ENCODE assay signal across 7 mouse cellular contexts in genomic region chr12:85287809-85288485, GRCm38 (mm10). TPM values are rescaled to one million over a fixed set of nuclear protein-coding genes. Genes with fewer than 3 reads are reported as not detected.
A peak's percentile ranks its signal among the peaks of the same experiment; 100 is the strongest.
DNase-seq lines count a peak whose midpoint lies in the region; ATAC-seq and TF ChIP-seq lines count a peak whose summit lies in the region.

TSS of gene Acyp1 (minus strand) at chr12:85288438.

- H3K27ac ChIP-seq in MEL (ENCODE audit: control insufficient read depth, low read depth, low read length), result no peak within 1 kb of the TSS
- H3K27ac ChIP-seq in hindbrain, embryonic 11.5 days (ENCODE audit: low read depth, low read length), result no peak within 1 kb of the TSS
- H3K27ac ChIP-seq in limb, embryonic 11.5 days (replicated peaks; ENCODE audit: low read depth, low read length), result peak within 1 kb of the TSS; percentile 26; the same call in 1 of the 2 replicates
- no peak within 1 kb of the TSS for H3K27ac ChIP-seq in midbrain, embryonic 12.5 days (replicated peaks)

- H3K9me3 ChIP-seq in MEL (replicated peaks; ENCODE audit: insufficient read depth, low read length), result no peaks in the 10 kb centered on the region
- no peaks in the 10 kb centered on the region for H3K9me3 ChIP-seq in hindbrain, embryonic 11.5 days (ENCODE audit: control insufficient read depth, low read length)
- no peaks in the 10 kb centered on the region for H3K9me3 ChIP-seq in limb, embryonic 11.5 days (ENCODE audit: control insufficient read depth, low read length)
- H3K9me3 ChIP-seq in midbrain, embryonic 12.5 days, result no peaks in the 10 kb centered on the region

- no peak within 1 kb of the TSS for H3K4me3 ChIP-seq in MEL (ENCODE audit: control insufficient read depth in 1 of 2, insufficient read depth in 1 of 2, low read depth in 2 of 2, low read length in 2 of 2)
- peak within 1 kb of the TSS; percentile 40 for H3K4me3 ChIP-seq in hindbrain, embryonic 11.5 days (ENCODE audit: low read depth, low read length)
- H3K4me3 ChIP-seq in limb, embryonic 11.5 days (ENCODE audit: low read depth, low read length), result peak within 1 kb of the TSS; percentile 46
- H3K4me3 ChIP-seq in midbrain, embryonic 12.5 days, result peak within 1 kb of the TSS; percentile 53

- H3K4me2 ChIP-seq in hindbrain, embryonic 11.5 days (replicated peaks; ENCODE audit: low read depth, low read length), result peak within 1 kb of the TSS; percentile 65
- H3K4me2 ChIP-seq in limb, embryonic 11.5 days (ENCODE audit: low read depth, severe bottlenecking), result peak within 1 kb of the TSS; percentile 60
- H3K4me2 ChIP-seq in midbrain, embryonic 12.5 days (replicated peaks), result peak within 1 kb of the TSS; percentile 88

- no peak within 1 kb of the TSS for H3K9ac ChIP-seq in MEL (ENCODE audit: control insufficient read depth, low read depth, low read length, poor library complexity, severe bottlenecking)
- peak within 1 kb of the TSS; percentile 37 for H3K9ac ChIP-seq in hindbrain, embryonic 11.5 days (ENCODE audit: low read depth, low read length)
- H3K9ac ChIP-seq in limb, embryonic 11.5 days (ENCODE audit: low read length), result peak within 1 kb of the TSS; percentile 60
- peak within 1 kb of the TSS; percentile 58 for H3K9ac ChIP-seq in midbrain, embryonic 12.5 days (replicated peaks)

- no peak for DNase-seq in MEL (ENCODE audit: low read depth, low spot score)
- peak; percentile 57 for DNase-seq in adrenal gland, postnatal 10 days
- DNase-seq in gastrocnemius, adult 18-20 months (ENCODE audit: low spot score), result peak; percentile 61
- DNase-seq in hindbrain, embryonic 11.5 days (ENCODE audit: low spot score), result peak; percentile 58
- peak; percentile 56 for DNase-seq in limb, embryonic 11.5 days (ENCODE audit: low spot score)
- no peak for DNase-seq in B cell, adult 2 months

- peaks cover 8 to 10% of the 10 kb centered on the region in 2 experiments for H3K4me1 ChIP-seq in MEL (ENCODE audit: control insufficient read depth in 1 of 2, insufficient read depth in 2 of 2, low read length in 2 of 2)
- H3K4me1 ChIP-seq in hindbrain, embryonic 11.5 days (replicated peaks; ENCODE audit: control insufficient read depth, insufficient read depth, low read length), result 0 out of 2 replicates have a peak, but pooled peaks cover 2% of the 10 kb centered on the region
- H3K4me1 ChIP-seq in limb, embryonic 11.5 days (ENCODE audit: control insufficient read depth, insufficient read depth, low read length), result peaks cover 7% of the 10 kb centered on the region
- H3K4me1 ChIP-seq in midbrain, embryonic 12.5 days, result peaks cover 9% of the 10 kb centered on the region; the same call in 1 of the 2 replicates

- no peak for TF ChIP-seq CTCF in MEL (IDR thresholded peaks at IDR 0.05 in 2 of 3, conservative IDR thresholded peaks at IDR 0.05 in 1 of 3; ENCODE audit: control insufficient read depth in 1 of 3, insufficient read depth in 1 of 3, low read depth in 2 of 3, low read length in 3 of 3, poor library complexity in 1 of 3, severe bottlenecking in 1 of 3)

- TF ChIP-seq POLR2A in MEL (IDR thresholded peaks at IDR 0.05; ENCODE audit: control insufficient read depth in 1 of 2, insufficient read depth in 1 of 2, low read depth in 1 of 2, low read length in 2 of 2, poor library complexity in 1 of 2), result no peak

- no peaks in the 10 kb centered on the region for H3K79me2 ChIP-seq in MEL (ENCODE audit: control insufficient read depth, insufficient read depth, low read length, poor library complexity)

- no peak for TF ChIP-seq RAD21 in MEL (IDR thresholded peaks at IDR 0.05; ENCODE audit: low read depth, low read length)

- peak; percentile 76 for ATAC-seq in hindbrain, embryonic 11.5 days (ENCODE audit: low FRiP score)
- ATAC-seq in limb, embryonic 11.5 days (ENCODE audit: insufficient number of reproducible peaks, low FRiP score, low TSS enrichment, low read depth), result 0 out of 2 replicates have a peak, but pooled peaks have one; percentile 18
- peak; percentile 60 for ATAC-seq in midbrain, embryonic 12.5 days (ENCODE audit: low FRiP score, low read depth)

- H3K27me3 ChIP-seq in MEL (ENCODE audit: control insufficient read depth in 1 of 2, insufficient read depth in 2 of 2, low read length in 2 of 2), result no peaks in the 10 kb centered on the region; a peak in 1 of 4 replicates
- H3K27me3 ChIP-seq in hindbrain, embryonic 11.5 days (ENCODE audit: control insufficient read depth, insufficient read depth, low read length), result no peaks in the 10 kb centered on the region
- H3K27me3 ChIP-seq in limb, embryonic 11.5 days (ENCODE audit: control insufficient read depth, insufficient read depth, low read length), result no peaks in the 10 kb centered on the region
- peaks cover 8% of the 10 kb centered on the region; the same call in 1 of the 2 replicates for H3K27me3 ChIP-seq in midbrain, embryonic 12.5 days

- peaks cover 0 to 9% of the 10 kb centered on the region in 2 experiments; a peak in 2 of 4 replicates for H3K36me3 ChIP-seq in MEL (ENCODE audit: control insufficient read depth in 1 of 2, insufficient read depth in 2 of 2, low read length in 2 of 2)
- no peaks in the 10 kb centered on the region for H3K36me3 ChIP-seq in hindbrain, embryonic 11.5 days (ENCODE audit: control insufficient read depth, insufficient read depth, low read length)
- no peaks in the 10 kb centered on the region for H3K36me3 ChIP-seq in limb, embryonic 11.5 days (ENCODE audit: control insufficient read depth, insufficient read depth, low read length)
- no peaks in the 10 kb centered on the region for H3K36me3 ChIP-seq in midbrain, embryonic 12.5 days

- no peak for TF ChIP-seq EP300 in MEL (IDR thresholded peaks at IDR 0.05; ENCODE audit: low read depth in 1 of 2, low read length in 2 of 2)

- 8% methylated on average over 21 of the region's 21 CpGs for WGBS in hindbrain, embryonic 11.5 days
- WGBS in limb, embryonic 11.5 days, result 10% methylated on average over 21 of the region's 21 CpGs
- WGBS in midbrain, embryonic 12.5 days, result 9% methylated on average over 21 of the region's 21 CpGs

TF ChIP-seq in MEL, 35 proteins besides CTCF, POLR2A, EP300 and RAD21:
- peak; percentile 56; the same call in 1 of the 2 replicates for TF ChIP-seq BHLHE40 (IDR thresholded peaks at IDR 0.05; ENCODE audit: borderline replicate concordance, low read depth, low read length)
- no peak for TF ChIP-seq TAL1 (IDR thresholded peaks at IDR 0.05; ENCODE audit: low read length)
- TF ChIP-seq MAZ (IDR thresholded peaks at IDR 0.05; ENCODE audit: low read depth, low read length), result no peak
- TF ChIP-seq MXI1 (IDR thresholded peaks at IDR 0.05; ENCODE audit: low read depth, low read length), result no peak
- TF ChIP-seq JUND (IDR thresholded peaks at IDR 0.05; ENCODE audit: low read depth, low read length), result no peak
- no peak for TF ChIP-seq ETS1 (IDR thresholded peaks at IDR 0.05; ENCODE audit: low read depth, low read length)
- TF ChIP-seq USF1 (IDR thresholded peaks at IDR 0.05; ENCODE audit: low read depth, low read length), result peak; percentile 70; the same call in 1 of the 2 replicates
- TF ChIP-seq MAFK (IDR thresholded peaks at IDR 0.05; ENCODE audit: borderline replicate concordance, low read depth, low read length), result no peak
- no peak for TF ChIP-seq CHD1 (IDR thresholded peaks at IDR 0.05; ENCODE audit: low read depth, low read length)
TF ChIP-seq in MEL: peak in this region for 2.

RNA-seq across cellular contexts. Expression of gene Acyp1, which starts in this region (rescaled TPM):
- total RNA-seq in MEL (2012; rRNA removed), result 51.2 and 54.5 TPM in 2 replicates
- 10 to 100 TPM in 1 of 2 experiments, not detected in 1; 47.4 TPM for polyA plus RNA-seq in MEL (2012; ENCODE audit: insufficient read depth in 1 of 2, insufficient read length in 2 of 2, low read depth in 1 of 2, low replicate concordance in 2 of 2, missing spikeins in 1 of 2)
- 10 to 100 TPM; 28.2 to 31.0 TPM for total RNA-seq in adrenal gland, postnatal 10 days (2021)
- total RNA-seq in gastrocnemius, adult 18-20 months (2021), result 10 to 100 TPM; 47.9 to 54.1 TPM
- 71.4 and 73.8 TPM in 2 replicates for polyA plus RNA-seq in hindbrain, embryonic 11.5 days (2014; fragmentation: Nextera tagmentation; extraction: Ambion mirVana)
- polyA plus RNA-seq in limb, embryonic 11.5 days (2014; fragmentation: Nextera tagmentation; extraction: Ambion mirVana), result 55.1 and 62.3 TPM in 2 replicates
- 63.9 and 73.7 TPM in 2 replicates for polyA plus RNA-seq in midbrain, embryonic 12.5 days (2016; fragmentation: Nextera tagmentation; extraction: Ambion mirVana)

Comparison
In these comparisons a context has a peak if more than half of its experiments do, and no peak if none do; other contexts are left out.
1. DNase-seq: peak in adrenal gland, postnatal 10 days (single experiment), gastrocnemius, adult 18-20 months (single experiment), hindbrain, embryonic 11.5 days (single experiment) and limb, embryonic 11.5 days (single experiment); none in MEL (single experiment) and B cell, adult 2 months (0 of 2).
2. H3K4me3 ChIP-seq: peak in hindbrain, embryonic 11.5 days (single experiment), limb, embryonic 11.5 days (single experiment) and midbrain, embryonic 12.5 days (single experiment); none in MEL (0 of 2).
3. ATAC-seq: peak in every context shown above with its lines; median percentile 76 in hindbrain, embryonic 11.5 days; 60 in midbrain, embryonic 12.5 days; 18 in limb, embryonic 11.5 days.
4. Peak in every context shown above with its lines, with median percentiles within 50 percentile points of each other: H3K4me2 ChIP-seq.